Mouse (Mus musculus): ENCODE measurements around the gene Afmid. TPM values are rescaled to one million over a fixed set of nuclear protein-coding genes. Genes with fewer than 3 reads are reported as not detected.

The Afmid gene
- polyA plus RNA-seq (2012; ENCODE audit: insufficient read depth, insufficient read length, missing spikeins) = 1.7 and 1.8 TPM in 2 replicates

GRCm38 (mm10) chr11:117825333-117826101 lies at the start of gene Afmid, which contains the start of gene Tk1:
TSS of gene Afmid (plus strand) at chr11:117825924.
TSS of gene Tk1 (minus strand) at chr11:117826092.
- Histone ChIP-seq H3K27ac (replicated peaks; ENCODE audit: low read depth, low read length) (no peak within 1 kb of the TSS), H3K4me1 (ENCODE audit: control insufficient read depth, insufficient read depth, insufficient read length, low read length) (peaks cover 35% of the 10 kb centered on the region), H3K4me3 (ENCODE audit: insufficient read depth, low read depth, low read length) (peak within 1 kb of the TSS; percentile 24)

GRCm38 (mm10) chr11:117776085-117776792 lies 49.5 kb upstream of the Afmid start:
- no peak overlapping the region for H3K4me3 ChIP-seq (ENCODE audit: insufficient read depth, low read depth, low read length)
- H3K4me1 ChIP-seq (ENCODE audit: control insufficient read depth, insufficient read depth, insufficient read length, low read length) = peaks cover 6% of the 10 kb centered on the region; the same call in 1 of the 2 replicates
- H3K27ac ChIP-seq (replicated peaks; ENCODE audit: low read depth, low read length) = no peak overlapping the region

GRCm38 (mm10) chr11:117777111-117777510 lies 48.6 kb upstream of the Afmid start:
- Histone ChIP-seq H3K4me3 (ENCODE audit: insufficient read depth, low read depth, low read length) (no peak overlapping the region), H3K4me1 (ENCODE audit: control insufficient read depth, insufficient read depth, insufficient read length, low read length) (peaks cover 6% of the 10 kb centered on the region; the same call in 1 of the 2 replicates), H3K27ac (replicated peaks; ENCODE audit: low read depth, low read length) (no peak overlapping the region)

- Histone ChIP-seq H3K27ac (replicated peaks; ENCODE audit: low read depth, low read length) (no peak overlapping the region), H3K4me1 (ENCODE audit: control insufficient read depth, insufficient read depth, insufficient read length, low read length) (peaks cover 6% of the 10 kb centered on the region; the same call in 1 of the 2 replicates)
These were observed 47.7 kb upstream of the Afmid start for GRCm38 (mm10) chr11:117778031-117778430.

GRCm38 (mm10) chr11:117778851-117779433 lies 46.8 kb upstream of the Afmid start:
- peak overlapping the region; percentile 77 for H3K4me3 ChIP-seq (ENCODE audit: insufficient read depth, low read depth, low read length)
- H3K4me1 ChIP-seq (ENCODE audit: control insufficient read depth, insufficient read depth, insufficient read length, low read length) = peaks cover 6% of the 10 kb centered on the region; the same call in 1 of the 2 replicates
- H3K27ac ChIP-seq (replicated peaks; ENCODE audit: low read depth, low read length) = peak overlapping the region; percentile 95

More at GRCm38 (mm10) chr11:117778031-117778430, 47.7 kb upstream of the Afmid start:
- no peak overlapping the region for H3K4me3 ChIP-seq (ENCODE audit: insufficient read depth, low read depth, low read length)

GRCm38 (mm10) chr11:117779434-117780198 lies 46.1 kb upstream of the Afmid start:
- peak overlapping the region; percentile 95 for H3K27ac ChIP-seq (replicated peaks; ENCODE audit: low read depth, low read length)
- peaks cover 6% of the 10 kb centered on the region; the same call in 1 of the 2 replicates for H3K4me1 ChIP-seq (ENCODE audit: control insufficient read depth, insufficient read depth, insufficient read length, low read length)
- H3K4me3 ChIP-seq (ENCODE audit: insufficient read depth, low read depth, low read length) = peak overlapping the region; percentile 77

- Histone ChIP-seq H3K4me1 (ENCODE audit: control insufficient read depth, insufficient read depth, insufficient read length, low read length) (peaks cover 6% of the 10 kb centered on the region; the same call in 1 of the 2 replicates), H3K4me3 (ENCODE audit: insufficient read depth, low read depth, low read length) (peak overlapping the region; percentile 77), H3K27ac (replicated peaks; ENCODE audit: low read depth, low read length) (peak overlapping the region; percentile 95)
These were observed 45.6 kb upstream of the Afmid start for GRCm38 (mm10) chr11:117780199-117780515.

GRCm38 (mm10) chr11:117780582-117781111 lies 45.1 kb upstream of the Afmid start:
- peak overlapping the region; percentile 77 for H3K4me3 ChIP-seq (ENCODE audit: insufficient read depth, low read depth, low read length)
- peak overlapping the region; percentile 95 for H3K27ac ChIP-seq (replicated peaks; ENCODE audit: low read depth, low read length)
- peaks cover 6% of the 10 kb centered on the region; the same call in 1 of the 2 replicates for H3K4me1 ChIP-seq (ENCODE audit: control insufficient read depth, insufficient read depth, insufficient read length, low read length)

GRCm38 (mm10) chr11:117781199-117781821 lies 44.4 kb upstream of the Afmid start:
- Histone ChIP-seq H3K27ac (replicated peaks; ENCODE audit: low read depth, low read length) (peak overlapping the region; percentile 95), H3K4me3 (ENCODE audit: insufficient read depth, low read depth, low read length) (peak overlapping the region; percentile 77)

GRCm38 (mm10) chr11:117781993-117782704 lies 43.6 kb upstream of the Afmid start, which contains the start of the genes Tmc8 and Tmc6:
TSS of gene Tmc8 (plus strand) at chr11:117782076.
TSS of gene Tmc6 (minus strand) at chr11:117782198.
- Histone ChIP-seq H3K4me3 (ENCODE audit: insufficient read depth, low read depth, low read length) (peak within 1 kb of the TSS; percentile 77), H3K4me1 (ENCODE audit: control insufficient read depth, insufficient read depth, insufficient read length, low read length) (peaks cover 6% of the 10 kb centered on the region; the same call in 1 of the 2 replicates), H3K27ac (replicated peaks; ENCODE audit: low read depth, low read length) (peak within 1 kb of the TSS; percentile 99)

More at GRCm38 (mm10) chr11:117781199-117781821, 44.4 kb upstream of the Afmid start:
- H3K4me1 ChIP-seq (ENCODE audit: control insufficient read depth, insufficient read depth, insufficient read length, low read length) = peaks cover 6% of the 10 kb centered on the region; the same call in 1 of the 2 replicates

GRCm38 (mm10) chr11:117782705-117783034 lies 43.1 kb upstream of the Afmid start:
- Histone ChIP-seq H3K27ac (replicated peaks; ENCODE audit: low read depth, low read length) (peak overlapping the region; percentile 99), H3K4me1 (ENCODE audit: control insufficient read depth, insufficient read depth, insufficient read length, low read length) (peaks cover 6% of the 10 kb centered on the region; the same call in 1 of the 2 replicates), H3K4me3 (ENCODE audit: insufficient read depth, low read depth, low read length) (peak overlapping the region; percentile 65)

- H3K4me3 ChIP-seq (ENCODE audit: insufficient read depth, low read depth, low read length) = peak overlapping the region; percentile 65
- H3K27ac ChIP-seq (replicated peaks; ENCODE audit: low read depth, low read length) = peak overlapping the region; percentile 99
- H3K4me1 ChIP-seq (ENCODE audit: control insufficient read depth, insufficient read depth, insufficient read length, low read length) = peaks cover 6% of the 10 kb centered on the region; the same call in 1 of the 2 replicates
These were observed 42.6 kb upstream of the Afmid start for GRCm38 (mm10) chr11:117783089-117783488.

- Histone ChIP-seq H3K27ac (replicated peaks; ENCODE audit: low read depth, low read length) (peak overlapping the region; percentile 72), H3K4me3 (ENCODE audit: insufficient read depth, low read depth, low read length) (peak overlapping the region; percentile 65)
These were observed 41.9 kb upstream of the Afmid start for GRCm38 (mm10) chr11:117783683-117784309.

More at GRCm38 (mm10) chr11:117783683-117784309, 41.9 kb upstream of the Afmid start:
- peaks cover 3% of the 10 kb centered on the region; the same call in 1 of the 2 replicates for H3K4me1 ChIP-seq (ENCODE audit: control insufficient read depth, insufficient read depth, insufficient read length, low read length)
